Mouse (Mus musculus): ENCODE data around the gene Hk1.

The Hk1 gene

DNA sequence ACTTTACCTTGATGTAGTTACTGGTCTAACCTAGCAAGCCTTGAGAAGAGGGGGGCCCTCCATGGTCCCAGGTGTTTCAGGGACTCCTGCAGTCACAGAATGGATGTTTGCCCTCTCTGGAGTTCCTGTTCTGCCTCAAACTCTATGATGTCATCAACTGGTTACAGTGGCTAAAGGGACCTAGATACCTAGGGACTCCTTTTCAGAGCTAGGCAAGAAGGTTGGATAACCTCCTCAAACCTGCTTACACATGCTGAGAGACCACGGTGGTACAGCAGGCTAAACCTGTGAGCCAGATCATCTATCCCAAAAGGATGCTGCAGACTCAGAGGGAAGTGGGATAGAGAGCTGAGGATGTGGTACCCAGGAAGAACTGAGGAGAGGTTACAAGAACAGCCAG lies at the start of gene Hk1:
TSS of gene Hk1 (minus strand) at position 101 of the 400 bp plus-strand sequence.
- in situ Hi-C loops (cut with MboI, MseI), result loop anchor here in 1 of 2 experiments (10.0 kb wide), 1 partner anchor 185 kb away; no protein-coding TSS in a partner anchor

DNA sequence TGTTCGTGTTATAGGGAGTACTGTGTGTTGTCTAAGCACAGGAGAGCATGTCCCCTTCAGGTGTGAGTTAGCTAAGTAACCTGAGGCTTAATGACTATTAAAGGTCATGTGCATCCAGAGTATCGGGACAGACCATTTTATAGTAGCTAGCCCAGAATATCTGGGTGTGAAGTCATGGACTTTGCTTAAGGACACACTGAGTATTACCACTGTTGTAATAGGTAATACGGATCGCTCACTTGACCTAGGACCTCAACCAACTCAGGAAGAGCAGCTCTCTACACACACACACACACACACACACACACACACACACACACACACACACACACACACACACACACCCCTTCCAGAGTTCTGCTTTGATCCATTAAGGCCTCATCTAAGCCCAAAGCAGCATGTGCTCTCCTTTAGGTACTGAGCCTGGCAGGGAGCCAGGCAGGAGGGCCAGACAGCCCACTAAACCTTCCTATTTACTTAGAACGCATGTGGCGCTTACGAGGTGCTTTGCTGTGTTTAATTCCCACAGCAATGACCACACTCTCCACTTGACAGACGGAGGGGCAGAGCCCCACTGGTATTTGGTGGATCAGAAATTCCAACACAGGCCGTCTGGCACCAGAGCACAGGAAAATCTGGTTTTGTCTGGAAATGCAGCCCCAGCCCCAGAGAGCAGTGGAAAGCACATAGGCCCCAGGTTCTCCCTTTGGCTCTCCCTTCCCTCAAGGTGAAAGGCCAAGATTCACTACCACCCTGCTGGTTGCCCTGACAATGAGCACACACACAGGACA lies 45.6 kb upstream of the Hk1 start:
- in situ Hi-C loops (cut with MboI, MseI), result no loop called here

DNA sequence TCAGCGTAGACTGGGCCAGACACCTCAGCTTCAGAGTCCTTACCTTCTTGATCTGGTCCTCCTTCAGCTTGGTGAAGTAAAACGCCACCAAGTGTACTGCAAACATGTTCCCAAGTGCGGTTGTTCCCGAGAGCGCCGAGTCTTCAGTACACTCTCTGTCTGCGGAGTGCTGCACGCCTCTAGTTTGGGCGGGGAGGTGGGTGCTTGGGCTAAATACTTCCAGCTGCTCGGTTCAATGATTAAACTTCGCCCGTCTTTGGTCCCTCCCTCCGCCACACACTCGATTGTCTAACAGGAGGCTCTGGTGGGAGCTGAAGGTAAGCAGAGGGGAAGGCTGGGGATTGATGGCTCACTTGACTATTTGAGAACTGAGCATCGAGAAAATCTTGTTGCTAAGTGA lies 42.5 kb upstream of the Hk1 start, which contains the start of gene Hkdc1:
TSS of gene Hkdc1 (minus strand) at position 237 of the 400 bp plus-strand sequence.
- in situ Hi-C loops (cut with MboI, MseI), result no loop called here

DNA sequence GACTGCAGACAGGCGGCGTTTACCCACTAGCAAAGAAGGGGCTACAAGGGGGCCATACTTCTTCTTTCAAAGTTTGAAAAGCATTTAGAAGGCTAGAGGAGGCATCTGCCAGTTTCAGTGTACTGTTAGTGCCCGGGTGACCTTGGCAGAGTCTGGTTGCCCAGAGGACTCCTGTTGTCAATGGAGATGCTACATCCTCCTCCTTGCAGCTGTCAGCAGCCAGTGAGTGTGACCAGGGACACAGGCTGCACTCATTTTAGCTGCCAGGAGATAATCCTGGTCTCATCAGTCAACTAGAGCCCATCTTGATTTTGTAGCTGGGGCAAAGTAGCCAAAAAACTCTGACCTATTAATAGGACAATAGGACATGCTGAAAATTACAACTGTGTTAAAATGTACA lies 41.4 kb upstream of the Hk1 start:
- in situ Hi-C loops (cut with MboI, MseI), result no loop called here

DNA sequence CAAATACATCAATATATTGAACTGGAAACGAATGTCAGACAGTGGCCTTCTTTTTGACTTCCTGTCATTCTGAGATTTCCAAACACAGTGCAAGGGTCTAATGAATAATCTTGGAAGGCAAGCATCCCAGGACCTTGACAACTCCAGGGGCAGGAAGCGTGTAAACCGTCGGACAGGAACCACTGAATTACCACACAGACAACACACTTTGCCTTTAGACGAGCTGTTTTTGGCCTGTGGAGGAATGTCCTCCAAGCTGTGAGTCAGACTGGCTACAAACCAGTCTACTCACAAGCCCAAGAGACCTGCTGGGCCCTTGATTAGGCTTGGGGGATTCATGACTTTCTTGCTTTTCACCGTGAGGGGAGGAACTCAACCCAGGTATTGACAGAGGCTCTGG lies 40.7 kb upstream of the Hk1 start:
- in situ Hi-C loops (cut with MboI, MseI), result no loop called here

DNA sequence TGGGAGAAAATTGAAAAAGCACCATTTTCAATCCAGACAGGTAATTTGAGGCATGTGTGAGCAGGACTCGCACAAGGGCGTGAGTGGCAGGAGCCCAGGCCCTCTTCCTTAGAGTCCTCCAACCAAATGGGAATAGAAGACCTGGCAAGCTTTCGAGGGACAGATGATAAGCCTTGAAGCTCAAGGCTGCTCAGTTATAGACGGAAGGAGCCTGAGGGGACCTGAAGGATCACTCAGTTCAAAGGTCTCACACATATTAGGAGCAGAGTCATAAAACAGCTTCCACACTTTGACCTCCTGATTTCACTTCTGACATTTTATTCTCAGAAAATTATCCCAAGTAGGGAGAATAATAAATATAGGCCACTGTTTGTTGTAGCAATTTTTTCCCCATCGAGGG lies 39.7 kb upstream of the Hk1 start:
- in situ Hi-C loops (cut with MboI, MseI), result loop anchor here in 1 of 2 experiments (5.0 kb wide), 1 partner anchor 227 kb away; no protein-coding TSS in a partner anchor

DNA sequence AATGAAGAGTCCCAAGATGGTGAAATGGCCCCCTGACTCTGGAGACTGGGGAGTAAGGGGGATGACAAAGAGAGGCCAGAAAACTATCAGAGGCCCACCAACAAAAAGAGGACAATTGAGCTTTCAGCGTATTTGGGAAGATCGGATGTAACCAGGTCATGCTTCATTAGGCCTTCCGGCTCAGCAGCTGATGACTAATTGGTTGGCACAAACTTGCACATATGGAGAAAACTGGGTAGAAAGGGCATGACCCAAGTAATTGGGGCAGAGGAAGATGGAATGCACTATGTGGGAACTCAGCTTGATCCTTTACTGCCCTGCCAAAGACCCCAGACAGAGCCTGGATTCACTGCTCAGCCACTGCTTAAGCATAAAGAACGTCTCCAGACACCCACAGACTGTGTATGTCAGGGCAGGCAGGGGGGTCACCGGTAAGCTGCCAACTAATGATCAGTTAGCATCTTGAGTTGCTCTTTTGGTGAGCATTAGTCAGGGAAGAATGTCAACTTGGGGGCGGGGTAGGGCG lies 39.2 kb upstream of the Hk1 start:
- in situ Hi-C loops (cut with MboI, MseI), result loop anchor here in 1 of 2 experiments (5.0 kb wide), 1 partner anchor 227 kb away; no protein-coding TSS in a partner anchor

DNA sequence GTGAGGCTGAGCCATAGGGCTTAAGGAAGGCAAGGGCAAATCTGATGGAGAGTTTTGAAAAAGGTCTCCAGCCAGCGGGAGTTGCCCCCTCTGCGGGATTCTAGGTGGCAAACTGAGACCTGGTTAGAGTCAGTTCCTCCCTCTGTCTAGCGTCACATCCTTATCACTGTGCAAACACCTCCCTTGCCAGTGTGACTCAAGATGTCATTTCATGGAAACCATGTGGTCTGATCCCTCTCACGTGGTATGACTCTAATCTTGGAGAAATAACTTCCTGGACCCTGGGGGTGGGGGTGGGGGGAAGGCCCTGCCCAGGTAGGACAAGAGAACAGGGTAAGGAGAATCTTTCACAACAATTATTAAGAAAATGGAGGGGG lies 33.9 kb upstream of the Hk1 start:
- in situ Hi-C loops (cut with MboI, MseI), result no loop called here

DNA sequence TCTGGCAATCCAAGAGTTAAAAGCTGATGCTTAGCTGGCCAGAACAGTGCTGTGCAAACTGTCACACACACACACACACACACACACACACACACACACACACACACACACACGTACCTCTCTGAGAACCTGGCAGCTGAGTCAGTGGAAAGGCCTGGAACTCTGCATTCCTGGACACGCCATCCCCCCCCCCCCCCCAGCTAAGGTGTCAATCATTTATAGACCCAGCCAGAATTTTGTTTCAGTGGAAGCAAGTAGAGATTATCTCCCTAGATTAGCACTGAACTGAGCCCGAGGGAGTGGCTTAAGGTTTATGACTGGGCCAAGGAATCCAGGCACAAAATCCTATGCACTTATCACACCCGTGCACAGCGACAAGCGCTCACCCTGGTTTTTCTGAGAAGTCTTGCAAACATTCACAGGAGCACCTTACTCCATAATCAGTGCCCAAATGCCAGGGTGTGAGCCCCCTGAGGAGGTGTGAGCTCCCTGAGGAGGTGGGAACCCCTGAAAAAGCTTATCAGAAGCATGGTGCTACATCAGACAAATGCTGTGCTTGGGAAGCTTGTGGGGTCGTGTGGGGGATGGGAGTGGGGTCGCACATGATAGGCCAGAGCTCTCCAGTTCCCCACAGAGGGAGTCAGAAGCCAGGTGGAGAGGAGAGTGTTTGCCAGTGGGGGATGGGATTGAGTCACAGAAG lies 33.3 kb upstream of the Hk1 start:
- in situ Hi-C loops (cut with MboI, MseI), result no loop called here

DNA sequence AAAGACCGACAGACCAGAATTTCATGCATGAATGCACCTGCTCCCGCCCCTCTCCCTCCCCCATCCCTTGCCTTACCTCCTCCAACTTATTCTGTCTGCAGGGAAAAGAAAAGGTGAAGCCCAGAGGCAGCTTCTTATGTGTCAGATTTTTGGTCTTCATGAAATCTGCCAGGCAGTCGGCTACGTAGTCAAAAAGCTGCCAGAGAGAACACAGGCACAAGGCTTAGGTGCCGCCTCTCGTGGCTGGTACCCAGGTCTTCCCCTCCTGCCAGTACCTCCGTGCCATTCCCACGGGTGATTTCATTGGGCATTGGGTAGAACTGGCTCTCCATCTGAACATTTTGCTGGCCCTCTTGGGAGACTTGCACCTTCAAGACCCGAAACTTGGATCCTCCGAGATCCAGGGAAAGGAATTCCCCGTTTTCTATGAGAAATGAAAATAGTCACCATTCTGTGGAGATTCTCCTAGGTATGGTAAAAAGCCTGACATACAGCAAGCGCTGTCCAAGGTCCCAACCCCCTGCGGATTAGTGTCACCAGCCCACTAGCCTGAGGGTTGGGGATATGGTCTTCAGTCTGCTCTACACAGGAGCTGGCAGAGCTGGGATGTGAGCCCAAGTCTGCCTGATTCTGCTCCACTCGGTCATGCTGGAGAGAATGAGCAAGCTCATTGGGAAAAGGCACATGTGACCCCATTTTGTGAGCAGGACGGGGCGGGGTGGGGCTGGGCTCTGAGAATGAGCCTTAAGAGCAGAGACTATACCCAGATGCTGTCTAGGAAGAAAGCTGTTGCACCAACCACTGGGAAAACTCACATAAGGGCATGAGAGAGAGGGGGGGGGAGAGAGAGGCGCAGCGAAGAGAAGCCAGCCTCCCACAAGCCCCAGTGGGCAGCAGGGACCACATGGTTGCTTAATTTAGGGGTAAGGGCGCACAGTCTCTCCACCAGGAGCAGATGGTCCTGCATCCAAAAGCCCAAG lies 32.0 kb upstream of the Hk1 start:
- in situ Hi-C loops (cut with MboI, MseI), result no loop called here

DNA sequence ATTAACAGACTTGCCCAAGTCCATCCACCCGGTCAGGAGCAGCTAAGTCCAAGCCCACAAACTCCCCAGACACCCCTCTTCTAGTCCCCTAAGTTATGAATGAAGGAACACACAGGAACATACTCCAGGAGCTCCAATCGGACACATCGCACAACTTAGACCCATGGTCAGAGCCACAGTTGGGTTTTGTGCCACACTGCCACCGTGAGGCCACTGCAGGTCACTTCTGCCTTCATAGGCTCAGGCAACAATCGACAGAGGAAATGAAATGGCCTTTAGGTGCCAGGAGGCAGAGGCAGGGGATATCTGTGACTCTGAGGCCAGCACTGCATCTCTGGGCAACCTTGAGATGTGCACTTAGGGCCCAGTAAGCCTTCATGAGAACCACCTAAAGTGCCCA lies 31.2 kb upstream of the Hk1 start:
- in situ Hi-C loops (cut with MboI, MseI), result no loop called here

DNA sequence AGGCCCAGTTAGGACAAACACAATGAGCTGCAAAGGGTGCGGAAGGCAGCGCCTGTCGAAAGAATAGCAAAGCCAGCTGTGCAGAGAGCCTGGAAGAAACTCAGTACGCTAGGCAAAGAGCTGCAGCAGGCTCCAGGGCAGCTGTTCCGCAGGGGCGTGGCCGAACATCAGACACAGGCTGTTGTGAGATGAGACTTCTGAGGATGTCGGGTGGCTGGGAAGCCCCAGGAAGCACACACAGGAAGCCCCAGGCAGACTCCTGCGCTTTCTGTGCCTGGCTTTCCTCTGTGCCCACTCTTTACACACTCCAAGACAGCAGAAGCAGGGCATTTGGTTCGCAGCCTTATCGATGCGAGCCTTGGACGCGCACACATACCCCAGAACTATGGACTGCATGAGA lies 25.2 kb upstream of the Hk1 start:
- in situ Hi-C loops (cut with MboI, MseI), result loop anchor here in 1 of 2 experiments (5.0 kb wide), 1 partner anchor 203 kb away; no protein-coding TSS in a partner anchor

DNA sequence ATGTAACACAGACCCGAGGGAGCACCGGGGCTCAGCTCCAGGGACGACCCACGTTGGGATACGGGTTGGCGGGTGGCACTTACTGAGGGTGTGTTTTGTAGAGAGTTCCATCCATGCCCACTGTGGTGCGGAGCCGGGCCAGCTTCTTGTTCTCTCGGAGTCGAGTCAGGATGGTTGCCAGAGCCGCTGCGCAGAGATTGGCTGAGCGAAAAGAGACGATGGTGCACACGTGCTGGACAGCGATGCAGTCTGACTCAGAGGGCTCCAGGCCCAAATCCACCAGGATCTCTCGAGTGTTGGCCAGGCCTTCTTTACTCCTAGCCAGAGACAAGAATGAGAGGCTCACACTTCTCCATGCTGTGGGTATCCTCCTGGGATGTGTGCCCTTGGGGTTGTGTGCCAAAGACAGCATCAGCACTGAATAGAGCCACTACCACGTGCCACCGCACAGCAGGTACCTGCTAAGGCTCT lies 22.0 kb upstream of the Hk1 start:
- in situ Hi-C loops (cut with MboI, MseI), result loop anchor here in 1 of 2 experiments (5.0 kb wide), 1 partner anchor 199 kb away; no protein-coding TSS in a partner anchor

DNA sequence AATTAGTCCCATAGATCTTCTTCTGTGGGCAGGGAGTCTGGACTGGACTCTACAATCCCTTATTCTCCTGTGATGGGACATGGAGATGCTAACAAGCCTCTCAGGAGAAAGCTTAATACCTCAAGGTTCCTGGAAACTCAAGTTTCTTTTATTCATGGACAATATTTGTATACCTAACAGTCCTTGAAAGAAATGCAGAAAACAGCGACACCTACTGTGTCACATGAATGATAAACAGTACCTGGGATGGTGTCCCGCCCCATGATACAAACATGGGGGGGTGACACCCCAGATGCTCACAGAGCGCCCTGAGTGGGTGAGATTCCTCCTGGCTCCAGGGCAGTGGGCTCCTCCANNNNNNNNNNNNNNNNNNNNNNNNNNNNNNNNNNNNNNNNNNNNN lies 3.3 kb upstream of the Hk1 start:
- in situ Hi-C loops (cut with MboI, MseI), result loop anchor here in 1 of 2 experiments (10.0 kb wide), 1 partner anchor 188 kb away; no protein-coding TSS in a partner anchor

DNA sequence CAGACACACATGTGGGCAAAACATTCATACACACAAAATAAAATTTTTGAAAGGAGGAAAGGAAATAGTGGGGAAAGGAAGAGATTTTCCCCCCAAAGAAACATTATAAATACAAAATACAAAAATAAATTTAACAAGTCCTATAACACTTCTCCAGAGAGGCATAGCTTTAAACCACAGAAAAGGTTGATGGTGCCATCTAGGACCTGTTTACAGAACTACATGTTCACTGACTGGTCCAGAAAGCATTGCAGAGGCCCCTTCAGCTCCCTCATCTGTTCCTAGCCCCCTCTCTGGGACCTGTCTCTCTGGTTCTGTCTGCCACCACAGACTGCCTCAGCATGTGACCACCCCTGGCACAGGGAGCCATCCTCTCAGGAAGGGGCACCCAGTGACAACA lies 1.2 kb upstream of the Hk1 start:
- in situ Hi-C loops (cut with MboI, MseI), result loop anchor here in 1 of 2 experiments (10.0 kb wide), 1 partner anchor 186 kb away; no protein-coding TSS in a partner anchor

DNA sequence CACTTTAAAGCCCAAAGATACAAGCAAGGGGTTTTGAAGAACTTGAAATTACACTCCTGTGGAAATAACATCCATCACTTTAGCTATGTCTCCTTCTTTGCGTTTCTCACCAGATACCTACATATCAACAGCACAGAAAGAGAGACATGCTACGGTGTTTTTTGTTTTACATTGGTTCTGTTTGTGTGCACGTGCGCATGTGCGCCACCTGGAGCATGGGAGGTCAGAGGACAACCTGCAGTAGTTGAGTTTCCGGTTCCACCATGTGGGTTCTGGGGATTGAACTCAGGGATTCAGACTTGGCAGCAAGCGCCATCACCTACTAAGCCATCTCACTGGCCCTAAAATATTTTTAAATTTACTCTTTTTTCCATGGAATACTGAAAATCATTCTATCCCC lies 20.9 kb downstream of the Hk1 start:
- in situ Hi-C loops (cut with MboI, MseI), result no loop called here

DNA sequence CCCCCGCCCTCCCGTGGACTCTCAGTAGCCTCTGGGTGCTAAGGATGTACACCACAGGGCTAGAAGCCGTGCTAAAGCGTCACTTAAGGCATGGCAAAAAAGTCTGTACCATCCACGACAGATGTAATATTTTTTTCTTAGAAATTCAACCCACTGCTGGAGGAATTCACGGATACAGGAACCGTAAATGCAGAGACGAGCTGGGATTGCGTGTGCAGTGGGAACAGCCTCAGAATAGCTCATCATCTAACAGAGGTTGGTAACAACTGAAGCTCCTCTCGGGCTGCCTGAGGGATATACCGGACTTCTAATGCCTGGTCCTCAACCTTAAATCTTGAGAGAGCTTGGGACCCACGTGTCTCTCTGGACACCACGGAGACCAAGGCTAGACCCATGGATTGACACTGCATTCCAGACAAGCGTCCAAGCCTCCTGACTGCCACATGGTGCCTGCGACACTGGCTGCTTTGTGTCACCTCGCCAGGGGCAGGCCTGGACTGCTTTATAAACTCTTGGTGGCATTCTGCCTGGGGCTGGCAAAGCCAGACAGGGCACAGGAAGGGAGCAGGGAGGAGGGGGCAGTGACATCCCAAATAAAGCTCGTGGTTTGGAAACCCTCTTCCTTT lies 23.5 kb downstream of the Hk1 start:
- in situ Hi-C loops (cut with MboI, MseI), result no loop called here

DNA sequence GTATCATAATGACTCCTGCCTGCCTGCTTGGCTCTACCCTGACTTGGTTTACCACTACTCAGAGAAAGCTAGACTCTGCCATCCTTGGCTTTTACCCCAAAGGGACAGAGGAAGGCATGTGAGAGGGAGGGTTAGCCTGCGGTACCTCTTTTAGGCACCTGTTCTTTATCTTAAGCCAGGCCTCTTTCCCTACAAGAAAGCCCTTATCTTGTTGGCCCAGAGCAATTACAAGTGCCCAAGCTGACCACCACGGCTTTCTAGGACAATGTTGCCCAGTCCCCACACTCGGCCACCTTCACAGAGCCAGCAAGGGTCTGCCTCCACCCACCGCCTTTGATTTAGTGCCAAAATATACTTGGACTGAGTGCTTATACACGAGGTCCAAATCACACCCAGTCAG lies 34.6 kb downstream of the Hk1 start:
- in situ Hi-C loops (cut with MboI, MseI), result loop anchor here in 1 of 2 experiments (25.0 kb wide), 1 partner anchor 658 kb away; the partner anchor contains the start of genes Sar1a and Tysnd1

DNA sequence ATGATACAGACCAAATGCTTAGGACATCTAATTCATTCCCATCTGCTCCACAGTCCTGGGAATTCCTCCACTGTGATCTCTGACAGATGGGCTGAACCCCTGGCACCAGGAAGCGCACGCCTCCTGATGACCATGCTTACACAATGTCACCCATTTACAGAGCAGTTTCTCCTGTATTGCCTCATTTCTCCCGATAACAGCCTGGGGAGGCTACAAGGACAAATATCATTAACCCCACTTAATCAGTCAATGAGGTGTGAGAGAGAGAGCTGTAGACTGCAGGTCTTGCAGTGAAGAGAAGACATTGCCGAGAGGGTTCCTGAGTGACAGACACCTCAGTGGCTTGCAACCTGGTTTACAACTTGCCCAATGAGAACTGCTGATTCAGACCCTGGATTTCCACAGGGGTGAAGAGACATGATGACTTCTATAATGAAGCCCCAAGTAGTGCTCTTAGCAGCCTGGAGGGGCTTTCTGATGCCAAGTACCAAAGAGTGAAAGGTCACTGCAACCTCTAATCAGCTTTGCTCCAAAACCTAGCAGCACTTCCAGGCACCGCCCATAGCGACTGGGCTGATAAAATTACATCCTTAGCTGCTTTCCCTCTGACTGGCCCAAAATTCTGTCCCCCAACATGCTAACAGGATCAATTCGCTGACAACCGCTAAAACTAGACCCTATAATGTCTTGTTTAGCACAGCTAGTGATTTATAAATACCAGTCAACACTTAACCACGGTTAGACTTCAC lies 35.5 kb downstream of the Hk1 start:
- in situ Hi-C loops (cut with MboI, MseI), result loop anchor here (5.0 to 25.0 kb wide), 2 partner anchors 228 to 657 kb away; partner anchors contain the start of genes Sar1a (in 1 of the 2) and Tysnd1 (in 1 of the 2)

Measured in T-helper 17 cell (primary cell).